Mouse (Mus musculus) neural tube, embryonic 14.5 days (tissue): Measurements from ENCODE around the gene Myo1d. TPM values are rescaled to one million over a fixed set of nuclear protein-coding genes. Genes with fewer than 3 reads are reported as not detected.

Source experiments
- ATAC-seq: fragments of 200-750 bp; cut with Nextera tagmentation; 2 replicates; pipeline ENCODE4 v1.8.0; 2017; ENCODE audit warnings: low read depth, mild to moderate bottlenecking, moderate TSS enrichment, moderate library complexity
- H3K27ac ChIP-seq: fragments of 300-500 bp; sonication (generic); 2 replicates; pipeline ENCODE4 v1.5.1; 2014; ENCODE audit warnings: low read depth, mild to moderate bottlenecking, control low read depth, low read length, moderate library complexity, mixed read lengths
- H3K27me3 ChIP-seq: fragments of 300-500 bp; sonication (generic); 2 replicates; pipeline ENCODE4 v1.6.1; 2014; ENCODE audit warnings: low read length; ENCODE audit not compliant: control insufficient read depth, insufficient read depth
- H3K36me3 ChIP-seq: fragments of 300-500 bp; sonication (generic); 2 replicates; pipeline ENCODE4 v1.6.1; 2014; ENCODE audit warnings: low read length, mixed read lengths; ENCODE audit not compliant: control insufficient read depth, insufficient read depth
- H3K4me1 ChIP-seq: fragments of 300-500 bp; sonication (generic); 2 replicates; pipeline ENCODE4 v1.6.1; 2014; ENCODE audit warnings: low read length; ENCODE audit not compliant: control insufficient read depth, insufficient read depth
- H3K4me2 ChIP-seq: fragments of 300-500 bp; sonication (generic); 2 replicates; pipeline ENCODE4 v1.6.1; 2014; ENCODE audit warnings: mild to moderate bottlenecking, low read depth, low read length, control low read depth
- H3K4me3 ChIP-seq: fragments of 300-500 bp; sonication (generic); 2 replicates; pipeline ENCODE4 v1.5.1; 2014; ENCODE audit warnings: low read depth, low read length, control low read depth, mixed read lengths
- H3K9ac ChIP-seq: fragments of 300-500 bp; sonication (generic); replicated peaks from 2 replicates; pipeline ENCODE4 v1.6.1; 2014; ENCODE audit warnings: low read depth, mild to moderate bottlenecking, control low read depth, low read length, mixed read lengths
- H3K9me3 ChIP-seq: fragments of 300-500 bp; sonication (generic); 2 replicates; pipeline ENCODE4 v1.6.1; 2016; ENCODE audit warnings: low read length; ENCODE audit not compliant: control insufficient read depth
- WGBS: fragments of 180-500 bp; shearing (Covaris S2); extraction: QIAGEN DNeasy Blood & Tissue Kit; methylation state at CpG from one replicate; pipeline ENCODE4 v1.1.7; 2014; 5-methylcytosine and 5-hydroxymethylcytosine counted together
- polyA plus RNA-seq: library from polyadenylated mRNA; unstranded; fragments of >200 nt; fragmentation: Nextera tagmentation; extraction: Ambion mirVana; gene quantifications from 2 replicates; pipeline ENCODE4 v1.2.1, GENCODE M21; 2014

Myo1d gene
- polyA plus RNA-seq, 1 experiment from 2014 or later, result 2.4 TPM

DNA sequence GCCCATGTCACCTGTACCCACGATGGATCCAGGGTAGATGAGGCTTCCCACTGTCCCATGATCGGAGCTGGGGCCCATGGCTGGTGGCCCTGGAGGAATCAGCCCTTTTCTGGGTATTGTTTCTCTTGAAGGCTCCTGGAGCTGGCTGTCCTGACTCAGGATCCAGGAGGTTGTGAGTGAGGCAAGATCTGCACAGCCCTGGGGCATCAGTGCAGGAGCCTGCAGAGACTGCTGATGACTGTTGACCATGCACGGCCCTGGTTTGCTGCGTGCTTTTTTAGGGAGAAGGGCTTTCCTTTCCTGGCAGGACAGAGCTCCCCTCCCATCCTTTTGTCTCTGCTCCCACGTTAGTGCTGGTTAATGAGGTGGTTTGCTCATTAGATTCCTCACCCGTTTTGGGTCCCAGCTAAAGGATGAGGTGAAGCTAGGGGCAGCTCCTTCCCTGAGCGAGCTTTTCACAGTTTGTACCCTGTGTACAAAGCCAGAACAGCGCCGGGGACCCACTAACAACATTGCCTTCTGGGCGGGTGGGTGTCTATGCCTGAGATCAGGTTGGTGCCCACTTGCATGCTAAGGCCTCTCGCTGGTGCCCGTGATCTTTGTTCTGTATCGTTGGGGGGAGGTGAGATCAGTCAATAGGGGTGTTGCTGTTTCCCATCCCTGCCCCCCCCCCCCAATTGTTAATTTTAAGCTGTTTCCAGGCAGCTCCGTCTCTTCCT is 301.0 kb downstream of the Myo1d start:
- WGBS, result 24% methylated on average over 14 of the region's 14 CpGs
- Histone ChIP-seq H3K27ac (peak overlapping the region; percentile 97), H3K9me3 (no peaks in the 10 kb centered on the region), H3K4me3 (peak overlapping the region; percentile 95), H3K27me3 (0 out of 2 replicates have a peak, but pooled peaks cover 4% of the 10 kb centered on the region), H3K9ac (peak overlapping the region; percentile 98), H3K4me2 (peak overlapping the region; percentile 96), H3K4me1 (peaks cover 24% of the 10 kb centered on the region), H3K36me3 (no peaks in the 10 kb centered on the region; the same call in 1 of the 2 replicates)
- ATAC-seq, result no peak

DNA sequence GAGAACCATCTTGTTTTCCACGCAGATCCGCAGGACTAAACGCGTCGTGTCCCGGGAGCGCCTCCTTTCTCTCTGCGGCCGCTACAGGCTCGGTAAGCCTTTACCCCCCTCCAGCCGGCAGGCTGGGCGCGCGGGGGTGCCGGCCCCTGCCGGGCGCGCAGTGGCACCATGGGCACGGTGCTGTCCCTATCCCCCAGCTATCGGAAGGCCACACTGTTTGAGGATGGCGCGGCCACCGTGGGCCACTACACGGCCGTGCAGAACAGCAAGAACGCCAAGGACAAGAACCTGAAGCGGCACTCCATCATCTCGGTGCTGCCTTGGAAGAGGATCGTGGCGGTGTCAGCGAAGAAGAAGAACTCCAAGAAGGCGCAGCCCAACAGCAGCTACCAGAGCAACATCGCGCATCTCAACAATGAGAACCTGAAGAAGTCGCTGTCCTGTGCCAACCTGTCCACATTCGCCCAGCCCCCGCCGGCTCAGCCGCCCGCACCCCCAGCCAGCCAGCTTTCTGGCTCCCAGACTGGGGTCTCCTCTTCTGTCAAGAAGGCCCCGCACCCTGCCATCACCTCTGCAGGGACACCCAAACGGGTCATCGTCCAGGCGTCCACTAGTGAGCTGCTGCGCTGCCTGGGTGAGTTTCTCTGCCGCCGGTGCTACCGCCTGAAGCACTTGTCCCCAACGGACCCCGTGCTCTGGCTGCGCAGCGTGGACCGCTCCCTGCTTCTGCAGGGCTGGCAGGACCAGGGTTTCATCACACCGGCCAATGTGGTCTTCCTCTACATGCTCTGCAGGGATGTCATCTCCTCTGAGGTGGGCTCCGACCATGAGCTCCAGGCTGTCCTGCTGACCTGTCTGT is 302.3 kb downstream of the Myo1d start:
- Histone ChIP-seq H3K4me1 (peaks cover 15% of the 10 kb centered on the region), H3K4me2 (peak overlapping the region; percentile 96), H3K36me3 (peaks cover 5% of the 10 kb centered on the region; the same call in 1 of the 2 replicates), H3K4me3 (peak overlapping the region; percentile 95), H3K9me3 (no peaks in the 10 kb centered on the region), H3K27ac (peak overlapping the region; percentile 97), H3K27me3 (0 out of 2 replicates have a peak, but pooled peaks cover 4% of the 10 kb centered on the region), H3K9ac (peak overlapping the region; percentile 98)
- peak; percentile 41 for ATAC-seq
- 11% methylated on average over 55 of the region's 55 CpGs for WGBS

DNA sequence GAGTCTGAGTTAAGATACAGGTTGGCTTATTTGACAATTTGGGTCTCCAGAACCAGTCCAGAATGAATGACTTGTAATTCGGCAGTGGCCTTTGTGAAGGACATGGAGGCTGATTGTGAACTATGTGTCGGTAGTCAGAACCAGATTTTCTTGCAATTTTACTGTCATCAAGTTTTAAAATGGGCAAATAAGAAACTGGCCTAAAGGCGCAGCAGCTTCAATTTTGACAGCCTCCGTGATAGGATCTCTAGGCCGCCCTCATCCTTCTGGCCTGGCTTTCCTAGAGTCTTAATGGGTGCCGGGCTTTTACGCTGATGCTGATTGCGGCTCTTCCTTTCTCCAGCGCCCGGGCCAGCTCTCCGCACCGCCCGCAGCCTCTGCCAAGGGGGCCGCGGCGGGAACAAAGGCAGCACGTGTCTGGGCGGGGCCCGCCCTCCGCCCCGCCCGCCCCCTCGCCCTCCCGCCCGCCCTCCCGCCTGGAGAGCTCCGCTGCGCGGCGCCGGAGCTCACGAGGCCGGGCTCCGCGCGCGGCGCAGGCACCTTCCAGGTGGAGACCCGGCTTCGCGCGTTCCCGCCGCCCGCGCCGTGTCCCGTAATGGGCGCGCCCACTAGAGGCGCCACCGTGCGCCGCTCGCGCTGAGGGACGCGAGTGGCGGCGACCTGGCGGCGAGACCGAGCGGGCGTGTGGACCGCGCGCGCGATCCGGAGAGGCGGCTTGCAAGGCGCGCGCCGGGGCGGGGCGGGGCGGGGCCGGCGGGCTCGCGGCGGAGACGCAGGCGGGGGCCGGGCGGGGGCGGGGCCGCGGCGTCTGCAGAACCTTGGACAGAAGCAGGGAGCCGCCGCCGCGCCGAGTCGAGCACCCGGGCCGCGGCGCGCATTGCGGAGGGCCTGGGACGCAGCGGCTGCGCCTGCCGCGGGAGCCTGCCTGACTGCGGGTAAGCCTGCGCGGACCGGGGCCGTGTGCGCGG is 303.3 kb downstream of the Myo1d start, which contains the start of gene Cdk5r1:
Cdk5r1 (plus strand) TSS at position 802 of the 968 bp plus-strand sequence.
- Histone ChIP-seq H3K36me3 (peaks cover 10% of the 10 kb centered on the region; the same call in 1 of the 2 replicates), H3K4me3 (peak within 1 kb of the TSS; percentile 95), H3K27me3 (0 out of 2 replicates have a peak, but pooled peaks cover 4% of the 10 kb centered on the region), H3K4me2 (peak within 1 kb of the TSS; percentile 96), H3K4me1 (peaks cover 6% of the 10 kb centered on the region), H3K9me3 (no peaks in the 10 kb centered on the region), H3K27ac (peak within 1 kb of the TSS; percentile 97), H3K9ac (peak within 1 kb of the TSS; percentile 98)
- WGBS, result 1% methylated on average over 65 of the region's 116 CpGs
- peak; percentile 88 for ATAC-seq

DNA sequence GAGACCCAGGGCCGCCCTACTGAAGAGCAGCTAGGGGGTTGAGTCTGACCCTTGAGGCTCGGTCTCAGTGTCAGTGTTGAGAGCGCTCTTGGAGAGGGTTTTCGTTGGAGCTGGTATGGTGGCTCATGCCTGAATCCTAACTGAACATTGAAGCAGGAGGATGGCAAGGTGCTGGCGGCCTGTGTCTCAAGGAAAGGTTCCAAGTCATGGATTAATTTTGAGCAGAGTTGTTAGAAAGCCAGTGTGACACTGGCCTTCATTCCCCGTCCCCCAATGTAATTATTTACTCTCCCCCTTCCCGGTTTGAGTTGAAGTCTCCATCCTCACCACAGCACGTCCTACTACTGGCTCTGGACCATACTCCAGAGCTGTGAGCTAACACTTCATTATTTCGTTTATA is 304.3 kb downstream of the Myo1d start:
- WGBS, result 88% methylated on average over 9 of the region's 9 CpGs
- Histone ChIP-seq H3K4me1 (no peaks in the 10 kb centered on the region), H3K27ac (peak overlapping the region; percentile 94; the same call in 1 of the 2 replicates), H3K4me3 (no peak overlapping the region), H3K36me3 (peaks cover 10% of the 10 kb centered on the region; the same call in 1 of the 2 replicates), H3K27me3 (0 out of 2 replicates have a peak, but pooled peaks cover 4% of the 10 kb centered on the region), H3K4me2 (no peak overlapping the region), H3K9ac (no peak overlapping the region), H3K9me3 (no peaks in the 10 kb centered on the region)
- no peak for ATAC-seq

DNA sequence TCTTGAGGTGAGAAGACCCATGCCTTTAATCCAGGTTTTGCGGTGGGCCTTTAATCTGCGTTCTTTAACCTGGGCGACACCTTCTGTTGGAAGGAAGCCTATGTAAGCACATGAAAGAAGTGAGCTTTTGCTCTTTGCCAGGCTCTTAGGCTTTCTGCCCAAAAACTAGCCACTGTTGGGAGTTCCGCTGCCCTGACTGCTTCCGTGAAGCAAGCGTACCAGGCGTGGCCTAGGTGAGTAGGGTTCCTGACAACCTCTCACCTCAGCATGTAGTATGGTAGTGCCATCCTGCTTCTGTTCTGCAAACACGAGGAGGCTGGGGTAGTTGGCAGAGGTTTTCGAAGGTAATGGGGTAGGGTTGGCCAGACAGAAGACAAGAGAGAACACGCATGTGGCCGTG is 305.0 kb downstream of the Myo1d start:
- H3K27ac ChIP-seq, result no peak overlapping the region
- no peak overlapping the region for H3K4me3 ChIP-seq
- H3K4me1 ChIP-seq, result no peaks in the 10 kb centered on the region
- 0 out of 2 replicates have a peak, but pooled peaks cover 4% of the 10 kb centered on the region for H3K27me3 ChIP-seq
- ATAC-seq, result no peak
- 97% methylated on average over 11 of the region's 11 CpGs for WGBS
- no peak overlapping the region for H3K9ac ChIP-seq
- no peak overlapping the region for H3K4me2 ChIP-seq
- no peaks in the 10 kb centered on the region for H3K9me3 ChIP-seq
- H3K36me3 ChIP-seq, result peaks cover 15% of the 10 kb centered on the region

DNA sequence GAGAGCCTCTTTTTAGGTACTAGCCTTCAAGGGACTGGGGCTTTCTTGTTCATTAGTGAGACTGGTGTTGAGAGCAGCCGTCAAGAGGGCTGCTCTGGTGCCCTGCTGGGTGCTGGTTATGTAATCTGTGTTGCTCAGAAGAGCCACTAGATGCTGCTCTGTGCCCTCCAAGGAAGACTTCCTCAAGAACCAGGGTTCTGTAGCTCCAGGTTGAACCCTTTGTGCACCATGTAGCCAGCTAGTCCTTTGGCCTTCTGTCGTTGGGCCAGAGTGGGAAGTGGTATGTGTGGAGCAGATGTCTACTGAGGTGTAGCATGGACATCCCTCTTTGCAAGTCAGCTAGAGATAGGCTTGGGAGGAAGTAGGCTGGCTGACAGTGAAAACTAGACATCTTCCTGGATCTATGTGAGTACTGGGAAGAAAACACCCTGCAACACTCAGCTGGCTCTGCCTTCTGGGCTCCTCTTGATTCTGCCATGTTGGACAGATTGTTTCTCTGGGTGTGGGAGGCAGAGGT is 305.6 kb downstream of the Myo1d start:
- H3K9me3 ChIP-seq, result no peaks in the 10 kb centered on the region
- H3K4me2 ChIP-seq, result no peak overlapping the region
- H3K4me1 ChIP-seq, result no peaks in the 10 kb centered on the region
- H3K9ac ChIP-seq, result no peak overlapping the region
- H3K4me3 ChIP-seq, result no peak overlapping the region
- no peak for ATAC-seq
- peaks cover 15% of the 10 kb centered on the region for H3K36me3 ChIP-seq
- H3K27me3 ChIP-seq, result 0 out of 2 replicates have a peak, but pooled peaks cover 4% of the 10 kb centered on the region
- WGBS, result 58% methylated on average over 2 of the region's 2 CpGs
- no peak overlapping the region for H3K27ac ChIP-seq

DNA sequence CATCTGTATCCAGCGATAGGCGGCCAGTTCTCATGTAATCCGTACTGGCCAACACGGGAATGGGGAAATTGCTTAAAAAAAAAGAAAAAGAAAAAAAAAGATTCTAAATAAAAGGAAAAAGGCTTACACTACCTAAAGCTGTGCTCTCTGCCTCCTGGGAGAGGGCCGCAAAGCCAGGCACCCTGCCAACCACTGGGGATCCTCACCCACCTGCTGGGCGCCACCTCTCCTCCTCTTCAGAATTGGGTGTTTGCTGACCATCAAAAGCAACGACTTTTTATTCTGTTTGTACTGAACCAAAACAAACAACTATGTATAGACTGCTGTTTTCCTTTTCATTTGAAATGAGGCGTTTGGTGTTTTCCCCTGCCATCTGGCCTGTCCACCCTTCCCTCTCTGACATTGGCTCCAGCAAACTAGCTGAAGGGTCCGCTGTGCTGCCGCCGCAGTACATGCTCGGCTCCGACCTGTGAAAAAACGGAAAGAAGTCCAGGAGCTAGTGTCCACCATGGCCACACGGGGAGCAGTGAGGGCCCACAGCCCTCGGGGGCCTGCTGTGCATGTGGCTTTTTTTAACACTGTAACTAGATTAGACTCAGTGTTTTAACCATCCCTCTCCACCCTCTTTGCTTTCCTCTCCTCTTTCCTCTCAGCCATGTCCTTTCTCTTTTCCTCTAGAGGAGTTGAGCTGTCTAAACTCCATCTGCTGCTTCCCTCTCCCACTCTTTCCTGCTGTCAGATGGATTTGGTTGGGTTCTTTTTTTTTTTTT is 307.8 kb downstream of the Myo1d start:
- WGBS, result 85% methylated on average over 16 of the region's 16 CpGs
- no peak overlapping the region for H3K27ac ChIP-seq
- no peak overlapping the region for H3K9ac ChIP-seq
- H3K36me3 ChIP-seq, result peaks cover 34% of the 10 kb centered on the region
- H3K27me3 ChIP-seq, result no peaks in the 10 kb centered on the region
- H3K4me2 ChIP-seq, result no peak overlapping the region
- H3K4me3 ChIP-seq, result no peak overlapping the region
- no peak for ATAC-seq
- no peaks in the 10 kb centered on the region for H3K9me3 ChIP-seq
- no peaks in the 10 kb centered on the region for H3K4me1 ChIP-seq
